Mouse (Mus musculus): ENCODE data around the gene Cpeb3. TPM values are rescaled to one million over a fixed set of nuclear protein-coding genes. Genes with fewer than 3 reads are reported as not detected.

Cpeb3 gene
- total RNA-seq, 2 experiments from 2014 or later = 33.6 to 37.2 TPM

GRCm38 (mm10) chr19:37059623-37060022 is 148.8 kb downstream of the Cpeb3 start:
- peak; percentile 42 for DNase-seq
- intact Hi-C loops (cut with DNase I; ENCODE audit: low total_unique reads) = no loop called here

- intact Hi-C loops (cut with DNase I; ENCODE audit: low total_unique reads) = no loop called here
- DNase-seq = no peak
Measured at GRCm38 (mm10) chr19:37057161-37057905, 151.1 kb downstream of the Cpeb3 start.

DNA sequence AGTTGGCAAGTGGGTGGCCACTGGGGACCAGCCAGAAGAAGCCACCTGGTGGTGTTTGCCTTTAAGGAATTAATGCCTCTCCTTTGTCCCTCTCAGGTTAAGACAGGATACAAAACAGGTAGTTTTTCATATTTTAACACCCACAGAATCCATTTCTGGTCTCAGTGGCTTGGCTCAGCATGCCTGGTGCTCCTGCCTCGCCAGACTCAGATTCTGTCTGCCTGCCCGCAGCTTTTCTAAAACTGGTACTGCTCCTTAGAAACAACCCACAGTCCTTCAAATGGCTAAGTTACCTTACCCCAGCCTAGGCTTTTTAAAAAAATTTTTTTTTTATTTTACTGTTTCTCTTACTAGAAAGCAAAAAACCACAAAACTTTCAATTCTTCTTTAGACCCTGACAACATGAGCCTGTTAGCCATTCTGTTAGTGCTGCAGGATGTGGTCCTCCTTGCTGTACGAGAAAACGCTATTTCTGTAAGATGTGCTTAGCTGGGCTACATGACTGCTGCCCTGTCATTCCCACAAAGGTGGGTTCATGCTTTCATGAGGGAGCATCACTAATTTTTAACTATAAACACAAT is 152.3 kb downstream of the Cpeb3 start:
- intact Hi-C loops (cut with DNase I; ENCODE audit: low total_unique reads) = no loop called here

DNA sequence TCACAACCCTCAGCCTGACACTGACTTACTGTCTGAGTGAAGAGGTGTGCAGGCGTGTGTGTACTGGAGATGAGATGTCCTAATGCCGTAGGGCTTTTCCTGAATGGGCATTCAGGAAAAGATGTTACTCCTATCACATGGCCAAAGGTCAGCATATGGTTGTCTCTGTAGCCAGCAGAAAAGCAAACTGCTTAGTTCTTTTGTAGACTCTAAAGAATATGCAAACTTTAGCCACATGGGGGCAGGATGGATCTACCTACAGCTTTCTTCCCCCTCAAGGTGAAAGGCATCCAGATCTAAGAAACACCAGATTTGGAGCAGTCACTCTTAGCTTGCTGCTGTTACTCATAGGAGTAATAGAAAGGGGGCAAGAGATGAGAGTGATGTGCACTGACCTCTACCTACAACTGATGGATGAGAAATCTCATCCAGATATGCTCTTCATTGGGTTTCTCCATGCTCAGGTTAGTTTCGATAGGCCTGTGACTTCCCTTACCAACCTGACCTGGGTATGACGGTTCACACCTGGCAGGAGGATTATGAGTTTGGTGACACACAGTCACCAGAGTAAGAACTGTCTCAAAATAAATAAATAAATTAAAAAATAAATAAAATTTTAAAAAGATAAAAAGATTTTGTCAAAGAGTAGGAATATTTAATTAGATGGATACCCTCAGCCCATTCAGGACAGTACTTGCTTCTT is 157.6 kb downstream of the Cpeb3 start:
- peak; percentile 22 for DNase-seq
- intact Hi-C loops (cut with DNase I; ENCODE audit: low total_unique reads) = loop anchor here (5.0 kb wide), 1 partner anchor 212 kb away; no protein-coding TSS in a partner anchor

More for the DNA sequence above, 152.3 kb downstream of the Cpeb3 start:
- DNase-seq = no peak

DNA sequence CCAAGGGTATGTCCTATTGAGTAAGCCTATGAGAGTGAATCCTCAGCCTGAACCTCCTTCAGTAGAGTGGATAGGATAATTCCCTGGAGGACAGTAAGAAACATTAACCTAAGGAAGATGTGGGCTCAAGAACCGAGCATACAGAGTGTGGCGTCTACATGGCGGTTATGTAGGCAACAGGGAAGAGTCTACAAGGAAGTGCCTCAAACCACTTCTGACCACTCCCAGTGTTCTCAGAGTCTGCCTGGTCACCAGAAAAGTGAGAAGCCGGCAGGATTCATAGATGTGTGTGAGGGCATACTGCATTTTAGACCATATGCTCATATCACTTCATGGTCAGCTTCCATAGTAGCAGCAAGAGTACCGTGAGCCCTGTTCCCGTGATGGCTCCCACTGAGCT is 159.9 kb downstream of the Cpeb3 start:
- intact Hi-C loops (cut with DNase I; ENCODE audit: low total_unique reads) = loop anchor here (10.0 kb wide), 1 partner anchor 166 kb away; no protein-coding TSS in a partner anchor
- DNase-seq = no peak

DNA sequence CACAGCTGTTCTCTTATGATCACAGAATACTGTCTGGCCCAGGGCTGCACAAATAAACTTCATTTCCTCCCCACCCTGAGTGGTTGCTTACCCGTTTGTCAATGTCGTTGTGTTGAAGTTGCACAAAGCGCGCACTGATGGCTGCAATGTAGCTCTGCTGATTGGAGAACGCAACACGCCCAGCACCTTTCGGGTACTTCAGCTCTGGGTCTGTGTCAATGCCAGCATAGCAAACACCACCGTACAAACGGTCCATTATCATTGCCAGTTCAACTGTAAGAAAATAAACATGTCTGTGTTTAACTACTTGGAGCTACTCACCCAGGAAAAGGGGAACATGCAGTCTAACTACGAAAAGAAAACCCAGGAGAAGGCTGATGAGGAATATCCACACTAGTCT is 164.0 kb downstream of the Cpeb3 start:
- DNase-seq = no peak
- intact Hi-C loops (cut with DNase I; ENCODE audit: low total_unique reads) = loop anchor here (10.0 kb wide), 1 partner anchor 170 kb away; no protein-coding TSS in a partner anchor

DNA sequence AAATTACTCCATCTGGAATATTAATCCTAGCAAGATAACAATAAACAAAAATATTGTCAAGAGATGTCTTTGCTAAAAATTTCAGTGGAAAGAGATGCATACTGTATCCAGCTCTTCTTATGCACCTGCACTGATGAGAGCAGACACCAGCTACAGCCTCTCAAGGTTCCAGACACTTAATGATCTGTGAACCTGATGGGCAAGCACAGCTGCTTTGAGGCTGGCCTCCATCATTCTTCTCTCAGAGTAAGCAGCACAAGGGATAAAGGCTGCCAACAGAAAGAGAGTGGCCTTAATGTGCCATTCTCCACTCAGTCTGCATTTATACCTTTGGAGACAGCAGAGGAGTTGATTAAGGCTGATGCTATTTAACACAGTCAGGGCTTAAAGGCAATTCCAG is 167.5 kb downstream of the Cpeb3 start:
- intact Hi-C loops (cut with DNase I; ENCODE audit: low total_unique reads) = loop anchor here (10.0 kb wide), 1 partner anchor 174 kb away; no protein-coding TSS in a partner anchor

DNA sequence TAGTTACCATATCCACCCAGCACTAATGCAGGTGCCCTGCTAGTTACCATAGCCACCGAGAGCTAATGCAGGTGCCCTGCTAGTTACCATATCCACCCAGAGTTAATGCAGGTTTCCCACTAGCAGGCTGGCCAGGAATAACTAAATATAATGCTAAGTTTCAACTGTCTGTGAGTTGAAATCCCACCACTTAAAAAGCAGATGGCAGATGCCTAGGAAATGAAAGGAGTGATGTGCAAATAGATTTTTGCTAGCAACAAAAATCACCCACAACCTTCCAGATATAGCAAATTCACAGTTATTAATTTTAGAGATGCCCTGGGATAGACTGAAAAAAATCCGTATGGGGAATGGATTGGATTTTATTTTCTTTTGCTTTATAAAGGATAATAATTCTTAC is 176.0 kb downstream of the Cpeb3 start:
- no peak for DNase-seq
- intact Hi-C loops (cut with DNase I; ENCODE audit: low total_unique reads) = no loop called here

More for the DNA sequence above, 167.5 kb downstream of the Cpeb3 start:
- DNase-seq = no peak

DNA sequence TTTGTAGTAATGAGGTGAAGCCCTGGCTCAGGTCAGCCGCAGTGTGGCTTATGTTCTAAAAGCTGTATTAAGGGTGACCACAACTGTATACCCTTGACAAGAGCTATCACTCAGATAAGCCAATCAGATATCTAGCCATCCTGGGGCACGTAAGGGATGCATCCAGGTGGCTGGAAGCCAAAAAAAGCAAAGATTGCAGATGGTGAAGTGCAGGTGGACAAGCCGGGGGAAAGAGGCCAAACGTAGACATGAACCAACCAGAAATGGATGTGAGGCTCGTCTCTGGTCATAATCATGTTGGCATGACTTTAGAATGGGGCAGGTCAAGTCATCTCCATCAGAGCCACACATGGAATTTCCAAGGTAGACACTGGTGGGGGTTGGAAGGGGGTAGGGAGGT is 177.0 kb downstream of the Cpeb3 start:
- intact Hi-C loops (cut with DNase I; ENCODE audit: low total_unique reads) = no loop called here

DNA sequence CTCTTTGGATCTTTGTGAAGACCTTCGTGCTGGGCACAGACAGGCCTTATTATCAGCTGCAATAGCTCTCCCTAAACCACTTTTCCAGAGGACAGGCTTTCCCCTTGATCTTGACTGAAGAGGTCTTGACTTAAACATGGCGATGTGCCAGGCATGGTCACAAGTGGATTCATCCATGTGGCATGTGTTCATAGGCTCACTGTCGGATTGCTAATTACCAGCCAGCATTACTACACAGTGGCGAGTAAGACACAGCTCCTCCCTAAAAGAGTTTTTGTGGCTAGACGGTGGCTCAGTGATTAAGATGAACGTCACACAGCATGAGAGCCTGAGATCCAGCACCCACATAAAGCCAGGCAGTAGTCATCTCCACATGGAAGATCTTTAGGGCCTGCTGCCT is 178.6 kb downstream of the Cpeb3 start:
- intact Hi-C loops (cut with DNase I; ENCODE audit: low total_unique reads) = no loop called here
- DNase-seq = no peak

More for the DNA sequence above, 177.0 kb downstream of the Cpeb3 start:
- no peak for DNase-seq

- DNase-seq = no peak
- intact Hi-C loops (cut with DNase I; ENCODE audit: low total_unique reads) = no loop called here
Measured at GRCm38 (mm10) chr19:37026408-37026807, 182.0 kb downstream of the Cpeb3 start.

- intact Hi-C loops (cut with DNase I; ENCODE audit: low total_unique reads) = no loop called here
- DNase-seq = no peak
Measured at GRCm38 (mm10) chr19:37025839-37026319, 182.5 kb downstream of the Cpeb3 start.

DNA sequence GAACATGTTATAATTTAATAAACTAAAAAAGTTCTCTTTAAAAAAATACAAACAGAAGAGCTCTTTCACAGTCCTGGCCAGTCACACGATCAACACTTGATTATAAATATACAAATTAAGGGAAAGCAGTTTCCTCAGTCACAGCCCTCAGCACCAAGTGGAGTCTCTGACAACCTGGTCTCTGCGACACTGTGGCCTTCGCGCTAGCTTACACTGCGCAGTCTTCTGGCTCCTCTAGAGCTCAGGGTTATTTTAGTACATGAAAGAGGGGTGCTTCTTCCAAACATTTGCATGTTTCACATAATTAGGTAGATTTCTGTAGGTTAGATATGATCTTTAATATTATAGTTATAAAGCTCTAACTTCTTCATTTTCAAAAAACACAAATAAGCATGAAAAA is 186.3 kb downstream of the Cpeb3 start:
- no peak for DNase-seq
- intact Hi-C loops (cut with DNase I; ENCODE audit: low total_unique reads) = no loop called here

DNA sequence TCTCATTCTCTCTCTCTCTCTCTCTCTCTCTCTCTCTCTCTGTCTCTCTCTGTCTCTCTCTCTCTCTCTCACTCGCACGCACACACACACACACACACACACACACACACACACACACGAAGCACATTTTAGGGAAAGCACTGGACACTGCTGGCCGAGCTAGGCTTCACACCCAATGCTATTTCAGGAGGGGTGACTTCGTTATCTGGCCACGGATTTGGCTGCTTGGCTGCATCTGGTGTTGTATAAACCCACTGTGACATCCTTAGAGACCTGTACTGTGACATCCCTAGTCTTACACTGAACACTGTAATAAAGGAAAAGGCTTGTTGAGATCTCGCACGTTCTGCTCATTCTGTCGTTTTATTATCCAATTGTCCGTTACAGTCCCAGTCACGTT is 187.4 kb downstream of the Cpeb3 start:
- DNase-seq = peak; percentile 28
- intact Hi-C loops (cut with DNase I; ENCODE audit: low total_unique reads) = no loop called here

GRCm38 (mm10) chr19:37020531-37020930 is 187.9 kb downstream of the Cpeb3 start:
- intact Hi-C loops (cut with DNase I; ENCODE audit: low total_unique reads) = no loop called here
- no peak for DNase-seq

GRCm38 (mm10) chr19:37018931-37019330 is 189.5 kb downstream of the Cpeb3 start:
- no peak for DNase-seq
- intact Hi-C loops (cut with DNase I; ENCODE audit: low total_unique reads) = no loop called here

DNA sequence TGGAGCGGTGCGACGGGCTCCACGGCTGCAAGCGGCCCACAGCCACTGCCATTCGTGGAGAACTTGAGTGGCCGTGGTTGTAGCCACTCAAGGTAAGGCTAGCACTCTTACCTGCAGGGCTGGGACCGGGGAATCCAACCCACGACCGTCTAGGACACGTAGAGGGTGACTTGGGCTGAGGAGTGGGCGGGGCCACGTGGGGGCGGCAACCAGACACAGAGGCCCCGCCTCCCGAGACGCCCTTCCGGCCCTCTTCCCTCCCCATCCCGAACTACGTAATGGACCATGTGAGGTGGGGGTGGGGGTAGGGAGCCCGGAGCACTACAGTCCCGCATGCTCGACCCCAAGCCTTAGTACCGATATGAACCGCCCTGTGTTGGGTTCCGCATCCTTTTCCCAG is 190.0 kb downstream of the Cpeb3 start:
- DNase-seq = peak; percentile 25
- intact Hi-C loops (cut with DNase I; ENCODE audit: low total_unique reads) = no loop called here

- no peak for DNase-seq
- intact Hi-C loops (cut with DNase I; ENCODE audit: low total_unique reads) = no loop called here
Measured at GRCm38 (mm10) chr19:37016890-37017289, 191.5 kb downstream of the Cpeb3 start.

DNA sequence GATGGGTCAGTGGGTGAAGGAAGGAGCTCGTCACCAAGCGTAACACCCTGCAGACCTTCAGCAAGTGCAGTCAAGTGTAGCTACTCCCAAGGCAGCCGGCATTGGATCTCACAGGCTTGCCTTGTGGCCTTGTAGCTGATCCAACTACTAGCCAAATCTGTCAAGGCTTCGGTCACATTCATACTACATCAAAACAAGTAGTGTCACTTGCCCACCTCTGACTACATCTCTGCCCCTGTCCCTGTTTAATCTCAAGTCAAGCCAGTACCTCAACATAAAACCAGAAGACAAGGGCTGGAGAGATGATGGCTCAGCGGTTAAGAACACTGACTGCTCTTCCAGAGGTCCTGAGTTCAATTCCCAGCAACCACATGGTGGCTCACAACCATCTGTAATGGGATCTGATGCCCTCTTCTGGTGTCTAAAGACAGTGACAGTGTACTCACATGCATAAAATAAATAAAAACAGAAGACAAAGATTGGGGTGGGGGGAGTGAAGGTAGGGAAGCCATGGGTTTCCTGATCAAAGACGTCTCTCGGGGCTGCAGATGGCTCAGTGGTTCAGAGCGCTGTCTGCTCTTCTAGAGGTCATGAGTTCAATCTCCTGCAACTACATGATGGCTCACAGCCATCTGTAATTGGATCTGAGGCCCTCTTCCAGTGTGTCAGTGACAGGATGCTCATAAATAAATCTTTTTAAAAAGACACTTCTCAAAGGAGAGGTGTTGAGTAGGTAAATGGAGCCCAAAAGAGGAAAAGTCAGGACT is 194.0 kb downstream of the Cpeb3 start:
- intact Hi-C loops (cut with DNase I; ENCODE audit: low total_unique reads) = no loop called here

DNA sequence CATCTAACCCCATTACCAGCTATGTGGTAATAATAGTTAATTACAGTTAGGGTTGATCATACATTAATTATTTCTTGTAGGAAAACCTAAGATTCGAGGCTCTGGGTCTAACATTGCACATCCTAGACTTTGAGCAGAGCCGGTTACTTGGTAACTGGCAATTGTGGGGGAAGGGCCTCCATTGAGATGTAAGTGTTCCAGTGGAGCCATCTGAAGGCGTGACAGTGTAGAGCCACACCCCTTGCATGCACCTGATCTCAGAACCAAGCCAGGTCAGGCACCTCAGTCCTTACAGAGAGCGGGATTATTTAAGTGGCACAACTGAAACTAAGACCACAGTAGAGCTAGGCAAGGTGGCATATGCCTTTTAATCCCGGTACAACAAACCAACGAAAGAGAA is 194.9 kb downstream of the Cpeb3 start:
- DNase-seq = no peak
- intact Hi-C loops (cut with DNase I; ENCODE audit: low total_unique reads) = no loop called here

More for the DNA sequence above, 194.0 kb downstream of the Cpeb3 start:
- no peak for DNase-seq
